Mouse (Mus musculus) CD4-positive, CD25-positive, alpha-beta regulatory T cell, adult 2 months (primary cell): ENCODE measurements around the gene Erbb2.

Source experiments
- DNase-seq: peaks from one replicate; pipeline ENCODE4 v3.0.0-alpha.2; 2012; ENCODE audit warnings: low read depth, low spot score

Erbb2 gene

DNA sequence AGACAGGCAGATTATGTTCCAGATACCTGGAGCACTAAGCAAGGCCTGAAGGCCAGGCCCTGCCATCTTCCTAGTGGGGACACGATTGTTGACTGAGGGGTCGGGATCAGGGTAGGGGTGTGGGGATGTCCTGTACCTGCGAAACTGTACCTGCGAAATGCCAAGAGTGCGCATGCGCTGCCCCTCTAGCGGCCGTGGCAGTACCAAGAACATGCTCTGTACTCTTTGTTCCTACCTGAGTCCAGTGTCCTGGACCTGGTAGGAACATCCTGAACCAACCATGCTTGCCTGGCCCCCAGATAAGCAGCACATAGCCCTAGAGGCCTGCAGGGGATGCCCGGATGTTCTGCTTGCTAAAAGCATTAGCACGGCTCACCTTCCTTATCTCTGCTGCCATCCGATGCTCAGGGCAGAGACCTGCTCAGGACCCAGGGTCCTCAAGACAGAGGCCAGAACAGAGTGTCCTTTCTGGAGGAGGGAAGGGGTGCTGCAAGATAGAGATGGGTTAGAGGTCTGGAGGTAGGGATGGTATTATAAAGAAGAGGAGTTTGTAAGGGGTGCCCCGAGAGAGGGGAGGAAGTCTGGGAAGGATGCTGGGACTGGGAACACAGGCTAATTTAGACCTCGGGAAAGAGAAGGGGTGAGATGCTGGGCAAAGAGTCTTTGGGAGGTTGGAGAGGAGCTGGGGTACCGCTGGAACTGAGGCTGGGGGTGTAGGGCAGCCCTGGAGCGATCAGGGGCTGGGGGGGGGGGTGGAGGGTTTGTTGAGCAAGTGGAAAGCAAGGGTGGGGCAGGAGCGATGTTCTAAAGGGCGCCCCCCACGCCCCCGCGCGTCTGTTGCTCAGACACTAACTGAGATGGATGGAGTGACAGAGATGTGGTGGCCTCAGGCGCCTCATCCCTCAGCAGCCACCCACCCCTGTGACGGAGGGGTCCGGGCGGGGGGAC is 26.4 kb upstream of the Erbb2 start, which contains the start of gene Pnmt:
Gene Pnmt, plus strand, starts transcription at position 813 of the 948 bp plus-strand sequence.
- no peak for DNase-seq

DNA sequence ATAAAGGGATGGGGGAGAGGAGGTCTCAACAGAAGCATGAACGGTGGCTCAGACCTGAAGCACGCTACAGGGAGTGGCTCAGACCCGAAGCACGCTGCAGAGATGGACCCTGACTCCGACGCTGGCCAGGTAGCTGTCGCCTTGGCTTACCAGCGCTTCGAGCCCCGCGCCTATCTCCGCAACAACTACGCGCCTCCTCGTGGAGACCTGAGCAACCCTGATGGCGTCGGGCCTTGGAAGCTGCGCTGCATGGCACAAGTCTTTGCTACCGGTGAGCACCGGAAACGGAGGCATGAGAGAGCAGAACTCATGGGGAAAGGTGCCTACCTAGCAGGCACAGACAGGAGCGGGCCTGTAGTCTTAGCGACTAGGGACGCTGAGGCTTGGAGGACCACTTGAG is 25.7 kb upstream of the Erbb2 start:
- peak; percentile 45 for DNase-seq

- DNase-seq, result no peak
Observed at GRCm38 (mm10) chr11:98387056-98387577, 25.2 kb upstream of the Erbb2 start.

DNA sequence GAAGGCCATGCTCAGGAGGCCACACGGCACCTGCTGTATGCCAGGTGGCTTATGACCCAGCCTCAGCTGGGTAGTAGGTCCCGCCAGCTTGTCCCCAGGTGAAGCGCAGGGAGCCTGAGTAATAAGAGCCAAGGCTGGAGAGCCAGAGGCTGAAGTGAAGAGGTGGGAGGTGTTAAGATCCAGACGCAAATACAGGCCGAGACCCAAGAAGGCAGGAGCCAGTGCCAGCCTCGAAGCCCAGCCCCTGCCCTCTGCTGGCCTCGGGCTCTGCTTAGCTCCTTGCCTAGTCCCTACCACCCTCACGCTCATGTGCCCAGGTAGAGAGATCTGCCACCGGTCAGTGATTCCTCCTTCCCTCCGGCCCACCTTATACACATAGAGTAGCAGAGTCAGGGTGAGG is 24.0 kb upstream of the Erbb2 start:
- no peak for DNase-seq

DNA sequence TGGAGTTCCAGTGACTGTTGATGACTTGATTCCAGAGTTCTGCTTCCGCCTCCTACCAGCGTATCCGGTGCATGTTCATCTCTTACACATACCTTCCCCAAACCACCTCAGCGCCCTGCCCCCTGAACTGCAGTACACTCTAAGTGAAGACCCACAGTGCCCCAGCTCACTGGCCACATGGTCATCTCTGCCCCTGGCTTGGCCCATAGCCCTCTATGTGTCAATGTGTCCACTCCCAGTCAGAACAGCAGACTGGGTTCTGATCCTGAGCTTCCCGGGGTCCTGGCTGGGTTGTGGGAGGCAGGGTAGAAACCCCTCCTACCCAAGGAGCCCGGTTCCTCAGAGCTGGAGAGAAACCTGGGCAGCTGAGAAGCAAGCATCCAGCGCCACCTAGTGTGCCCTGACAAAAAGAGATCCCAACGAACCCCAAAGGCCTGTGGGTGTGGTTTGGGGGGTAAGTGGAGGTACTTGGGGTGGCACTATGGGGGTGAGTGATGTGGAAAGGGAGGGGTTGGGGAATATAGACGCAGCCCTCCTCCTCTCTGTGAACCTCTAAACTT is 23.0 kb upstream of the Erbb2 start:
- peak; percentile 73 for DNase-seq

DNA sequence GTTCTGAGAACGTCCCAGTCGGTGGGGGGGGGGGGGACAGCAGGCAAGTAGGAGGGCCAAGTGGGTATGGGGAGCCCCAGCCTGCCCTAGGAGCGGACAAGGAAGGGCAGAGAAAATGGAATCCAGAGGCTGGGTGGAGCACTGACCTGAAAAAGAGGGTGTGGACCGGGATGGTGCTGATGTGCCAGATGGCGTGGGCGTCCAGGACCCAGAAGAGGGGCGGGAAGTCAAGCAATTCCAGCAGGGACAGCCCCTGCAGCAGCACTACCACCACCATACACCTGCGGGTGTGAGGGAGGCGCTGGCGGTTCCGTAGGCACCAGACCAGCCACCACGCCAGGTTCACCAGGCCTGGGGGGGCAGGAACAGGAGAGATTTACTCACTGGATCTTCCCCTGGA is 22.1 kb upstream of the Erbb2 start:
- no peak for DNase-seq

- DNase-seq, result no peak
Observed at GRCm38 (mm10) chr11:98392034-98392433, 20.2 kb upstream of the Erbb2 start.

GRCm38 (mm10) chr11:98392645-98393044 is 19.6 kb upstream of the Erbb2 start:
- no peak for DNase-seq

DNA sequence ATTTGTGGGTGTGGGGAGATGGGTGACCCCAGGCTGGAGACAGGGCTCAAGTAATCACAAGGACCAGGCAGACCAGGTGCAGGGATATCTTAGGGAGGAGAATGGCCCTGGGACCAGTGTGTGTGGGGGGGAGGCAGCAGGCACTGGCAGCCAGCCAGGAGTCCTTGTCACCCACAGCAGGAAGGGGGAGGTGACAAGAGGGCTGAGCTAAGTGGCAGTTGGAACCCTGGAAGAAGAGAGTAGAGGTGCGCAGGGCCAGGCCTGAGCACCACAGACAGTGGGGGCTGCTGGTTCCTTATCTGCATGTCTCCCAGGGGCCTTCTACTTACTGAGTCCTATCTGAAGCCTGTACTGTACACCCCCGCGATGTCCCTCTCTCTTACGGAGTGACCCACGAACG is 19.0 kb upstream of the Erbb2 start:
- DNase-seq, result peak; percentile 71

- DNase-seq, result no peak
Observed at GRCm38 (mm10) chr11:98394301-98394700, 18.0 kb upstream of the Erbb2 start.

DNA sequence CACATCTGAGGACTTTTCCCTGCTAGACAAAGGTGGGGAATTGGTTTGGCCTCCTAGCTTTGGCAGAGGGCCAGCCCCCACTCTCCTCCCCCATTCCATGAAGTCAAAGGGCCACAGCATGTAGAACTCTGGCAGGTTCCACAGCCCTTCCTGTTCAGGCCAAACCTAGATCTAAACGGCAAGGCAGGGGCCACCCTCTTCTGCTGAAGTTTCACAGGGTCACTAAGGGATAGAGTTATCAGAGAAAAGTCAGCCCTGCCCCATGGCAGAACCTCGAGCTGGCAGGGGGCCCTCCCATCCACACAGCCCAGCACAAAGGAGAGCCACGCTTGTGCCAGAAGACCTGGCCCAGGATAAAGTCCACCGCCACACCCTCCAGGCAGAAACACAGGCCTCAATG is 17.2 kb upstream of the Erbb2 start:
- DNase-seq, result no peak

- no peak for DNase-seq
Observed at GRCm38 (mm10) chr11:98397946-98398345, 14.3 kb upstream of the Erbb2 start.

- DNase-seq, result peak; percentile 93
Observed at GRCm38 (mm10) chr11:98400161-98400726, 12.0 kb upstream of the Erbb2 start, which contains the start of gene Pgap3. Gene Pgap3 (minus strand): TSS chr11:98400490.

DNA sequence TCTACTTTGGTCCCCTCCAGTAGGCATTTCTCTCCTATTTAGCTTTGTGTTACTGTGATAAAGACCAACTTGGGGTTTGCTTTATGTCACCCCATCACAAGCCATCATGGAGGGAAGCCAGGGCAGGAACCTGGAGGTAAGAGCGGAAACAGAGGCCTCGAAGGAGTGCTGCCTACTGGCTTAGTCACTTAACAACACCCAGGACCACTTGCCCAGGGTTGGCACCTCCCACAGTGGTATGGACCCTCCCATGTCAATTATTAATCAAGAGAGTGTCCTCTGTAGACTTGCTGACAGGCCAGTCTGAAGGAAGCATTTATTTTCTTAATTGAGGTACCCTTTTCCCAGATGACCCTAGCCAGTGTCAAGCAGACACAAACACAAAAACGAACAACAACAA is 11.5 kb upstream of the Erbb2 start:
- DNase-seq, result peak; percentile 35

GRCm38 (mm10) chr11:98406621-98407020 is 5.6 kb upstream of the Erbb2 start:
- DNase-seq, result no peak

- DNase-seq, result no peak
Observed at GRCm38 (mm10) chr11:98408872-98409271, 3.4 kb upstream of the Erbb2 start.

GRCm38 (mm10) chr11:98409341-98409822 is 2.9 kb upstream of the Erbb2 start:
- no peak for DNase-seq

GRCm38 (mm10) chr11:98412797-98413301 is 579 bp downstream of the Erbb2 start:
- DNase-seq, result peak; percentile 17

DNA sequence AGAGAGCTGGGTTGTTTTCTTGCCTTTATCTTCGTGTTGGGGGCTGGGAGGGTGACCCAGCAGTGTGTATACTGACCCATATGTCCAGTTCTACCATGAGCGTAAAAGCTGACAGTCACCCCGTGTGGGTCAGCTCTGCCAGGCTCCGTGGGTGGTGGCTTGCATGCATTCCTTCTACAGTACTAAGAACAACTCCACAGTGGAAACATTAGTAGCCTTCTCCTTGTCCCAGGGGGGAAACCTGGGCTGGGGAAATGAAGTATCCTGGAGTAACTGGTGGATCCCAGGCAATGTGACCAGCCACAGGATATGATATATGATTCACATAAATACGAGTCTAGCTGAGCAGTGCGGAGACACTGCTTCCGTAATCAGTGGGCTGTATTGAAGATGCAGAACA is 1.5 kb downstream of the Erbb2 start:
- no peak for DNase-seq

DNA sequence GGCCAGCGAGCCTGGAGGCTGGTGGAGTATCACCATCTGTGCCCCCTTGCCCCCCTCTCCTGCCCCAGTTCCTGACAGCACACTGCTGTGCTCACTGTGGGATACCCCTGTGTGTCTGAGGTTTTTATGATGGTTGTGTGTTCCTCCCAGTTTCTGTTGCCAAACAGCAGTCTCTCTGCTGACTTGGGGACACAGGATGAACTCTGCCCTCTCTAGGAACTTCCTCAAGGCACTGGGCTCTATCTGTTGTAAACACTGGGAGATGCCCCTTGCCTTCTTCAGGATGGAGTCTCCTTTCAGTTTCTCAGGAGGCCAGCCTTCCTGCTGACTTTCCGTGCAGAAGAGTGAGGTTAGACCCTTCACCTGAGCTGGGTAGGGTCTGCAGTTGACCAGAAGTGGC is 1.9 kb downstream of the Erbb2 start:
- no peak for DNase-seq

GRCm38 (mm10) chr11:98417074-98417473 is 4.8 kb downstream of the Erbb2 start:
- no peak for DNase-seq

- DNase-seq, result no peak
Observed at GRCm38 (mm10) chr11:98418273-98418672, 6.0 kb downstream of the Erbb2 start.
